Mouse (Mus musculus): ENCODE data around the gene Rai1. TPM values are rescaled to one million over a fixed set of nuclear protein-coding genes. Genes with fewer than 3 reads are reported as not detected.
A peak's percentile ranks its signal among the peaks of the same experiment; 100 is the strongest.

Gene Rai1
- polyA plus RNA-seq, 1 experiment from 2014 or later, result 16.1 TPM

- H3K9me3 ChIP-seq (replicated peaks; ENCODE audit: control insufficient read depth, low read length), result no peaks in the 10 kb centered on the region
- WGBS, result under 1% methylated on average over 71 of the region's 71 CpGs
- H3K27me3 ChIP-seq (ENCODE audit: control insufficient read depth, insufficient read depth, low read length), result no peaks in the 10 kb centered on the region
- peak overlapping the region; percentile 87 for H3K27ac ChIP-seq (ENCODE audit: low read length)
- 0 out of 2 replicates have a peak, but pooled peaks cover 3% of the 10 kb centered on the region for H3K36me3 ChIP-seq (ENCODE audit: control insufficient read depth, insufficient read depth, low read length)
- H3K4me2 ChIP-seq (ENCODE audit: low read depth, low read length), result peak overlapping the region; percentile 94
- ATAC-seq (ENCODE audit: insufficient read depth, low FRiP score), result peak; percentile 27; the same call in 1 of the 2 replicates
- peaks cover 88% of the 10 kb centered on the region for H3K4me1 ChIP-seq (ENCODE audit: control insufficient read depth, insufficient read depth, low read length)
- peak overlapping the region; percentile 74 for H3K9ac ChIP-seq (ENCODE audit: low read length)
- peak overlapping the region; percentile 62 for H3K4me3 ChIP-seq (replicated peaks; ENCODE audit: low read length)
Measured at GRCm38 (mm10) chr11:60176182-60176974, 71.6 kb downstream of the Rai1 start.

GRCm38 (mm10) chr11:60176975-60177657 lies 72.3 kb downstream of the Rai1 start:
- Histone ChIP-seq H3K9ac (ENCODE audit: low read length) (peak overlapping the region; percentile 74), H3K27ac (ENCODE audit: low read length) (peak overlapping the region; percentile 87), H3K4me2 (ENCODE audit: low read depth, low read length) (peak overlapping the region; percentile 94), H3K9me3 (replicated peaks; ENCODE audit: control insufficient read depth, low read length) (no peaks in the 10 kb centered on the region), H3K27me3 (ENCODE audit: control insufficient read depth, insufficient read depth, low read length) (no peaks in the 10 kb centered on the region), H3K4me3 (replicated peaks; ENCODE audit: low read length) (peak overlapping the region; percentile 62), H3K36me3 (ENCODE audit: control insufficient read depth, insufficient read depth, low read length) (0 out of 2 replicates have a peak, but pooled peaks cover 3% of the 10 kb centered on the region), H3K4me1 (ENCODE audit: control insufficient read depth, insufficient read depth, low read length) (peaks cover 90% of the 10 kb centered on the region)
- WGBS, result 3% methylated on average over 42 of the region's 42 CpGs
- ATAC-seq (ENCODE audit: insufficient read depth, low FRiP score), result no peak

GRCm38 (mm10) chr11:60178005-60178404 lies 73.2 kb downstream of the Rai1 start:
- Histone ChIP-seq H3K27me3 (ENCODE audit: control insufficient read depth, insufficient read depth, low read length) (no peaks in the 10 kb centered on the region), H3K4me1 (ENCODE audit: control insufficient read depth, insufficient read depth, low read length) (peaks cover 90% of the 10 kb centered on the region), H3K9me3 (replicated peaks; ENCODE audit: control insufficient read depth, low read length) (no peaks in the 10 kb centered on the region), H3K9ac (ENCODE audit: low read length) (peak overlapping the region; percentile 74), H3K36me3 (ENCODE audit: control insufficient read depth, insufficient read depth, low read length) (0 out of 2 replicates have a peak, but pooled peaks cover 3% of the 10 kb centered on the region), H3K4me3 (replicated peaks; ENCODE audit: low read length) (no peak overlapping the region), H3K27ac (ENCODE audit: low read length) (peak overlapping the region; percentile 87), H3K4me2 (ENCODE audit: low read depth, low read length) (peak overlapping the region; percentile 94; the same call in 1 of the 2 replicates)
- WGBS, result 42% methylated on average over 6 of the region's 6 CpGs
- ATAC-seq (ENCODE audit: insufficient read depth, low FRiP score), result no peak

GRCm38 (mm10) chr11:60178506-60178905 lies 73.7 kb downstream of the Rai1 start:
- peak; percentile 11; the same call in 1 of the 2 replicates for ATAC-seq (ENCODE audit: insufficient read depth, low FRiP score)
- Histone ChIP-seq H3K9me3 (replicated peaks; ENCODE audit: control insufficient read depth, low read length) (no peaks in the 10 kb centered on the region), H3K4me2 (ENCODE audit: low read depth, low read length) (0 out of 2 replicates have a peak overlapping the region, but pooled peaks have one; percentile 12), H3K9ac (ENCODE audit: low read length) (0 out of 2 replicates have a peak overlapping the region, but pooled peaks have one; percentile 23), H3K4me3 (replicated peaks; ENCODE audit: low read length) (no peak overlapping the region), H3K36me3 (ENCODE audit: control insufficient read depth, insufficient read depth, low read length) (0 out of 2 replicates have a peak, but pooled peaks cover 3% of the 10 kb centered on the region), H3K27me3 (ENCODE audit: control insufficient read depth, insufficient read depth, low read length) (no peaks in the 10 kb centered on the region), H3K4me1 (ENCODE audit: control insufficient read depth, insufficient read depth, low read length) (peaks cover 90% of the 10 kb centered on the region), H3K27ac (ENCODE audit: low read length) (peak overlapping the region; percentile 87)

GRCm38 (mm10) chr11:60182116-60182670 lies 77.4 kb downstream of the Rai1 start:
- WGBS, result 81% methylated on average over 12 of the region's 12 CpGs
- ATAC-seq (ENCODE audit: insufficient read depth, low FRiP score), result no peak
- Histone ChIP-seq H3K9ac (ENCODE audit: low read length) (no peak overlapping the region), H3K27me3 (ENCODE audit: control insufficient read depth, insufficient read depth, low read length) (no peaks in the 10 kb centered on the region), H3K36me3 (ENCODE audit: control insufficient read depth, insufficient read depth, low read length) (0 out of 2 replicates have a peak, but pooled peaks cover 8% of the 10 kb centered on the region), H3K27ac (ENCODE audit: low read length) (peak overlapping the region; percentile 57; the same call in 1 of the 2 replicates), H3K9me3 (replicated peaks; ENCODE audit: control insufficient read depth, low read length) (no peaks in the 10 kb centered on the region), H3K4me1 (ENCODE audit: control insufficient read depth, insufficient read depth, low read length) (peaks cover 84% of the 10 kb centered on the region), H3K4me2 (ENCODE audit: low read depth, low read length) (no peak overlapping the region), H3K4me3 (replicated peaks; ENCODE audit: low read length) (no peak overlapping the region)

- no peak for ATAC-seq (ENCODE audit: insufficient read depth, low FRiP score)
- 0 out of 2 replicates have a peak overlapping the region, but pooled peaks have one; percentile 7 for H3K9ac ChIP-seq (ENCODE audit: low read length)
- H3K4me1 ChIP-seq (ENCODE audit: control insufficient read depth, insufficient read depth, low read length), result peaks cover 78% of the 10 kb centered on the region
- H3K4me2 ChIP-seq (ENCODE audit: low read depth, low read length), result no peak overlapping the region
- peaks cover 13% of the 10 kb centered on the region; the same call in 1 of the 2 replicates for H3K36me3 ChIP-seq (ENCODE audit: control insufficient read depth, insufficient read depth, low read length)
- no peak overlapping the region for H3K4me3 ChIP-seq (replicated peaks; ENCODE audit: low read length)
- peak overlapping the region; percentile 57; the same call in 1 of the 2 replicates for H3K27ac ChIP-seq (ENCODE audit: low read length)
- 55% methylated on average over 2 of the region's 2 CpGs for WGBS
- no peaks in the 10 kb centered on the region for H3K9me3 ChIP-seq (replicated peaks; ENCODE audit: control insufficient read depth, low read length)
- H3K27me3 ChIP-seq (ENCODE audit: control insufficient read depth, insufficient read depth, low read length), result no peaks in the 10 kb centered on the region
Measured at GRCm38 (mm10) chr11:60182741-60183140, 77.9 kb downstream of the Rai1 start.

GRCm38 (mm10) chr11:60184346-60185325 lies 79.8 kb downstream of the Rai1 start:
- H3K4me1 ChIP-seq (ENCODE audit: control insufficient read depth, insufficient read depth, low read length), result peaks cover 67% of the 10 kb centered on the region
- no peak overlapping the region for H3K4me2 ChIP-seq (ENCODE audit: low read depth, low read length)
- 43% methylated on average over 22 of the region's 22 CpGs for WGBS
- no peaks in the 10 kb centered on the region for H3K9me3 ChIP-seq (replicated peaks; ENCODE audit: control insufficient read depth, low read length)
- peak overlapping the region; percentile 49 for H3K27ac ChIP-seq (ENCODE audit: low read length)
- H3K9ac ChIP-seq (ENCODE audit: low read length), result peak overlapping the region; percentile 27; the same call in 1 of the 2 replicates
- no peak overlapping the region for H3K4me3 ChIP-seq (replicated peaks; ENCODE audit: low read length)
- no peaks in the 10 kb centered on the region for H3K27me3 ChIP-seq (ENCODE audit: control insufficient read depth, insufficient read depth, low read length)
- peaks cover 25% of the 10 kb centered on the region for H3K36me3 ChIP-seq (ENCODE audit: control insufficient read depth, insufficient read depth, low read length)
- ATAC-seq (ENCODE audit: insufficient read depth, low FRiP score), result no peak
